13 mouse cellular contexts compared by ENCODE assay signal in genomic region chr17:88141538-88141937, GRCm38 (mm10).
DNase-seq lines count a peak whose midpoint lies in the region; ATAC-seq lines count a peak whose summit lies in the region.
"Had no signal": no experiment of that assay in that cellular context is flagged by ENCODE, and none has a peak within 500 bp of the region (broad histone marks: within the 10 kb centered on the region; RNA-seq: fewer than 3 reads in every experiment).

No protein-coding gene starts in this region.

- H3K36me3 ChIP-seq in kidney, embryonic 16.5 days (ENCODE audit: insufficient read depth, low read length): no peaks in the 10 kb centered on the region
- no peaks in the 10 kb centered on the region for H3K36me3 ChIP-seq in limb, embryonic 12.5 days
- no peaks in the 10 kb centered on the region for H3K36me3 ChIP-seq in neural tube, embryonic 15.5 days
- H3K36me3 ChIP-seq in forebrain, embryonic 13.5 days (ENCODE audit: poor library complexity, severe bottlenecking): no peaks in the 10 kb centered on the region
- H3K36me3 ChIP-seq: hindbrain, embryonic 13.5 days had no signal

- no peak overlapping the region for H3K9ac ChIP-seq in kidney, embryonic 16.5 days (replicated peaks; ENCODE audit: low read length)
- no peak overlapping the region for H3K9ac ChIP-seq in limb, embryonic 12.5 days (replicated peaks)
- H3K9ac ChIP-seq in neural tube, embryonic 15.5 days (replicated peaks): no peak overlapping the region
- no peak overlapping the region for H3K9ac ChIP-seq in forebrain, embryonic 13.5 days
- H3K9ac ChIP-seq: hindbrain, embryonic 13.5 days had no signal

- no peak overlapping the region for H3K27ac ChIP-seq in kidney, embryonic 16.5 days (ENCODE audit: low read length)
- H3K27ac ChIP-seq in limb, embryonic 12.5 days: no peak overlapping the region
- no peak overlapping the region for H3K27ac ChIP-seq in neural tube, embryonic 15.5 days (replicated peaks)
- no peak overlapping the region for H3K27ac ChIP-seq in forebrain, embryonic 13.5 days
- H3K27ac ChIP-seq: hindbrain, embryonic 13.5 days had no signal

- no peak for ATAC-seq in kidney, embryonic 16.5 days (ENCODE audit: low FRiP score, low TSS enrichment)
- peak; percentile 60; the same call in 1 of the 2 replicates for ATAC-seq in common myeloid progenitor, adult 5-6 weeks (replicated peaks; ENCODE audit: low read depth, poor library complexity, severe bottlenecking)
- no peak for ATAC-seq in limb, embryonic 12.5 days (ENCODE audit: insufficient number of reproducible peaks, insufficient read depth, low FRiP score, low TSS enrichment, low read depth)
- no peak for ATAC-seq in neural tube, embryonic 15.5 days (ENCODE audit: low FRiP score)
- ATAC-seq in forebrain, embryonic 13.5 days: no peak
- ATAC-seq: activated CD4-positive, CD25-positive, alpha-beta regulatory T cell, adult 4 months had no signal

- H3K27me3 ChIP-seq in kidney, embryonic 16.5 days (ENCODE audit: insufficient read depth, low read length): no peaks in the 10 kb centered on the region
- H3K27me3 ChIP-seq in limb, embryonic 12.5 days: no peaks in the 10 kb centered on the region
- no peaks in the 10 kb centered on the region for H3K27me3 ChIP-seq in neural tube, embryonic 15.5 days (replicated peaks)
- H3K27me3 ChIP-seq in forebrain, embryonic 13.5 days: no peaks in the 10 kb centered on the region
- H3K27me3 ChIP-seq: CH12.LX; hindbrain, embryonic 13.5 days had no signal

- 39% methylated on average over 12 of the region's 12 CpGs for WGBS in kidney, embryonic 16.5 days
- 29% methylated on average over 12 of the region's 12 CpGs for WGBS in limb, embryonic 12.5 days
- WGBS in neural tube, embryonic 15.5 days: 39% methylated on average over 12 of the region's 12 CpGs
- 48% methylated on average over 12 of the region's 12 CpGs for WGBS in forebrain, embryonic 13.5 days

- peak overlapping the region; percentile 27; the same call in 1 of the 2 replicates for H3K4me2 ChIP-seq in kidney, embryonic 16.5 days (replicated peaks; ENCODE audit: low read depth, low read length)
- peak overlapping the region; percentile 36 for H3K4me2 ChIP-seq in limb, embryonic 12.5 days
- 0 out of 2 replicates have a peak overlapping the region, but pooled peaks have one; percentile 17 for H3K4me2 ChIP-seq in neural tube, embryonic 15.5 days
- no peak overlapping the region for H3K4me2 ChIP-seq in forebrain, embryonic 13.5 days
- H3K4me2 ChIP-seq: hindbrain, embryonic 13.5 days had no signal

- H3K9me3 ChIP-seq in kidney, embryonic 16.5 days (ENCODE audit: low read length): no peaks in the 10 kb centered on the region
- H3K9me3 ChIP-seq in limb, embryonic 12.5 days: no peaks in the 10 kb centered on the region
- H3K9me3 ChIP-seq in neural tube, embryonic 15.5 days (replicated peaks): no peaks in the 10 kb centered on the region
- H3K9me3 ChIP-seq in forebrain, embryonic 13.5 days (replicated peaks): no peaks in the 10 kb centered on the region
- H3K9me3 ChIP-seq: hindbrain, embryonic 13.5 days had no signal

- no peaks in the 10 kb centered on the region for H3K4me1 ChIP-seq in kidney, embryonic 16.5 days (ENCODE audit: insufficient read depth, low read length)
- no peaks in the 10 kb centered on the region for H3K4me1 ChIP-seq in limb, embryonic 12.5 days (replicated peaks)
- H3K4me1 ChIP-seq in neural tube, embryonic 15.5 days: peaks cover 4% of the 10 kb centered on the region; the same call in 1 of the 2 replicates
- no peaks in the 10 kb centered on the region for H3K4me1 ChIP-seq in forebrain, embryonic 13.5 days
- H3K4me1 ChIP-seq: hindbrain, embryonic 13.5 days had no signal

- H3K4me3 ChIP-seq in kidney, embryonic 16.5 days (ENCODE audit: low read length): no peak overlapping the region
- 0 out of 2 replicates have a peak overlapping the region, but pooled peaks have one; percentile 6 for H3K4me3 ChIP-seq in limb, embryonic 12.5 days (replicated peaks)
- no peak overlapping the region for H3K4me3 ChIP-seq in neural tube, embryonic 15.5 days (replicated peaks)
- H3K4me3 ChIP-seq in forebrain, embryonic 13.5 days: no peak overlapping the region
- H3K4me3 ChIP-seq: hindbrain, embryonic 13.5 days had no signal

- DNase-seq in kidney, adult 18-20 months: no peak
- DNase-seq in gastrocnemius, adult 8-10 months (ENCODE audit: low spot score in 2 of 2): no peak
- no peak for DNase-seq in urinary bladder, postnatal 10 days (ENCODE audit: low spot score)
- DNase-seq: kidney, postnatal 14 days; right cerebral cortex, postnatal 14 days had no signal
